Mouse (Mus musculus) spleen, postnatal 36 days (tissue): ENCODE results near the gene Ubiad1.

Source experiments
- DNase-seq, 2 experiments: peaks; one replicate each; pipeline ENCODE4 v3.0.0; 2022; ENCODE audit warnings: low spot score in 2 of 2, mixed read lengths in 1 of 2

Gene Ubiad1

GRCm38 (mm10) chr4:148453707-148454106 lies 9.1 kb upstream of the Ubiad1 start:
- no peak for DNase-seq

- no peak for DNase-seq
These were observed 4.3 kb upstream of the Ubiad1 start for GRCm38 (mm10) chr4:148448853-148449245.

GRCm38 (mm10) chr4:148448179-148448852 lies 3.7 kb upstream of the Ubiad1 start, which contains the start of gene Mtor:
TSS of gene Mtor (plus strand) at chr4:148448611.
- peak; percentile 95 to 97 for DNase-seq

- DNase-seq = no peak
These were observed 2.0 kb downstream of the Ubiad1 start for GRCm38 (mm10) chr4:148442598-148442997.

- DNase-seq = no peak
These were observed 2.6 kb downstream of the Ubiad1 start for GRCm38 (mm10) chr4:148441931-148442330.

GRCm38 (mm10) chr4:148435657-148436330 lies 8.8 kb downstream of the Ubiad1 start:
- DNase-seq = no peak

GRCm38 (mm10) chr4:148435106-148435505 lies 9.5 kb downstream of the Ubiad1 start:
- no peak for DNase-seq

GRCm38 (mm10) chr4:148434554-148434953 lies 10.0 kb downstream of the Ubiad1 start:
- no peak for DNase-seq

- no peak for DNase-seq
These were observed 10.8 kb downstream of the Ubiad1 start for GRCm38 (mm10) chr4:148433813-148434212.

GRCm38 (mm10) chr4:148433336-148433735 lies 11.2 kb downstream of the Ubiad1 start:
- no peak for DNase-seq

GRCm38 (mm10) chr4:148432488-148432887 lies 12.1 kb downstream of the Ubiad1 start:
- DNase-seq = no peak

- DNase-seq = no peak
These were observed 13.6 kb downstream of the Ubiad1 start for GRCm38 (mm10) chr4:148430880-148431519.

GRCm38 (mm10) chr4:148429686-148430085 lies 14.9 kb downstream of the Ubiad1 start:
- peak; percentile 10 to 32 for DNase-seq

- DNase-seq = no peak
These were observed 15.4 kb downstream of the Ubiad1 start for GRCm38 (mm10) chr4:148429121-148429520.

GRCm38 (mm10) chr4:148428544-148428943 lies 16.0 kb downstream of the Ubiad1 start:
- no peak for DNase-seq

GRCm38 (mm10) chr4:148426950-148427850 lies 17.4 kb downstream of the Ubiad1 start:
- DNase-seq = no peak

- DNase-seq = no peak
These were observed 27.0 kb downstream of the Ubiad1 start for GRCm38 (mm10) chr4:148417559-148417958.

- no peak for DNase-seq
These were observed 27.5 kb downstream of the Ubiad1 start for GRCm38 (mm10) chr4:148417074-148417526.

GRCm38 (mm10) chr4:148415575-148415974 lies 29.0 kb downstream of the Ubiad1 start:
- DNase-seq = no peak

GRCm38 (mm10) chr4:148408256-148408975 lies 36.2 kb downstream of the Ubiad1 start:
- no peak for DNase-seq

- DNase-seq = no peak
These were observed 39.2 kb downstream of the Ubiad1 start for GRCm38 (mm10) chr4:148405255-148405788.
